Mouse (Mus musculus) cerebral cortex, adult 2 months (tissue): ENCODE data around the gene Hsd3b6.

Experiments
- WGBS: fragments of 180-500 bp; shearing (Covaris S2); methylation state at CpG from one replicate; pipeline ENCODE4 v1.1.7; 2018; 5-methylcytosine and 5-hydroxymethylcytosine counted together

Gene Hsd3b6

GRCm38 (mm10) chr3:98814101-98814670 lies at the start of gene Hsd3b6:
Gene Hsd3b6 (minus strand): TSS chr3:98814443.
- WGBS: 78% methylated on average over 6 of the region's 6 CpGs

- WGBS: 100% methylated on average over 1 of the region's 1 CpGs
These were observed 48.6 kb upstream of the Hsd3b6 start for GRCm38 (mm10) chr3:98862800-98863199.

GRCm38 (mm10) chr3:98859576-98859975 lies 45.3 kb upstream of the Hsd3b6 start, which contains the start of gene Hsd3b1:
Gene Hsd3b1 (minus strand): TSS chr3:98859794.
- 89% methylated on average over 3 of the region's 3 CpGs for WGBS

GRCm38 (mm10) chr3:98858051-98858450 lies 43.8 kb upstream of the Hsd3b6 start:
- WGBS: 91% methylated on average over 2 of the region's 2 CpGs

- 73% methylated on average over 1 of the region's 1 CpGs for WGBS
These were observed 42.6 kb upstream of the Hsd3b6 start for GRCm38 (mm10) chr3:98856892-98857291.

GRCm38 (mm10) chr3:98855160-98855559 lies 40.9 kb upstream of the Hsd3b6 start:
- WGBS: 88% methylated on average over 3 of the region's 3 CpGs

GRCm38 (mm10) chr3:98853685-98854084 lies 39.4 kb upstream of the Hsd3b6 start:
- 46% methylated on average over 1 of the region's 1 CpGs for WGBS

- 90% methylated on average over 3 of the region's 3 CpGs for whole genome bisulfite sequencing
These were observed 38.8 kb upstream of the Hsd3b6 start for GRCm38 (mm10) chr3:98853051-98853450.

- WGBS: 90% methylated on average over 6 of the region's 6 CpGs
These were observed 38.4 kb upstream of the Hsd3b6 start for GRCm38 (mm10) chr3:98852631-98853030.

- WGBS: 83% methylated on average over 2 of the region's 2 CpGs
These were observed 37.6 kb upstream of the Hsd3b6 start for GRCm38 (mm10) chr3:98851853-98852252.

- WGBS: 85% methylated on average over 5 of the region's 5 CpGs
These were observed 36.0 kb upstream of the Hsd3b6 start for GRCm38 (mm10) chr3:98850262-98850661.

GRCm38 (mm10) chr3:98848898-98849297 lies 34.7 kb upstream of the Hsd3b6 start:
- WGBS: 86% methylated on average over 1 of the region's 1 CpGs

GRCm38 (mm10) chr3:98812653-98813052 lies 1.6 kb downstream of the Hsd3b6 start:
- 82% methylated on average over 6 of the region's 6 CpGs for WGBS

- WGBS: 57% methylated on average over 3 of the region's 3 CpGs
These were observed 9.2 kb downstream of the Hsd3b6 start for GRCm38 (mm10) chr3:98805032-98805431.

GRCm38 (mm10) chr3:98786551-98786950 lies 27.7 kb downstream of the Hsd3b6 start:
- WGBS: 72% methylated on average over 2 of the region's 2 CpGs

GRCm38 (mm10) chr3:98756836-98757235 lies 57.4 kb downstream of the Hsd3b6 start:
- 91% methylated on average over 3 of the region's 3 CpGs for WGBS
